Mouse (Mus musculus) C2C12 (cell line): ENCODE measurements around the gene Fam107b. TPM values are rescaled to one million over a fixed set of nuclear protein-coding genes. Genes with fewer than 3 reads are reported as not detected.

ENCODE experiments used
- H3K27me3 ChIP-seq: one replicate; pipeline ENCODE4 v1.6.1; 2011; ENCODE audit not compliant: control insufficient read depth, insufficient read depth, insufficient read length
- H3K36me3 ChIP-seq: one replicate; pipeline ENCODE4 v1.6.1; 2011; ENCODE audit not compliant: control insufficient read depth, insufficient read depth
- H3K4me3 ChIP-seq: one replicate; pipeline ENCODE4 v1.5.1; 2011; ENCODE audit warnings: mild to moderate bottlenecking, control low read depth; ENCODE audit not compliant: poor library complexity, insufficient read depth, severe bottlenecking
- H3K79me2 ChIP-seq: one replicate; pipeline ENCODE4 v1.6.1; 2011; ENCODE audit not compliant: control insufficient read depth, insufficient read depth
- H3K79me3 ChIP-seq: one replicate; pipeline ENCODE4 v1.6.1; 2011; ENCODE audit warnings: low read depth, control low read depth
- H3ac ChIP-seq: one replicate; pipeline ENCODE3; 2011; ENCODE audit warnings: low read depth; ENCODE audit not compliant: control insufficient read depth, insufficient read length
- CEBPB ChIP-seq: IDR thresholded peaks from one replicate; pipeline ENCODE4 v1.6.1; 2011; ENCODE audit warnings: low read depth, mild to moderate bottlenecking, control low read depth, moderate library complexity
- CTCF ChIP-seq: IDR thresholded peaks from one replicate; pipeline ENCODE4 v1.5.1; 2011; ENCODE audit not compliant: control insufficient read depth, insufficient read depth, insufficient read length
- FOSL1 ChIP-seq: IDR thresholded peaks from one replicate; pipeline ENCODE4 v1.8.0; 2011; ENCODE audit warnings: mild to moderate bottlenecking, low read length; ENCODE audit not compliant: poor library complexity, insufficient read depth, severe bottlenecking
- MAX ChIP-seq: IDR thresholded peaks from one replicate; pipeline ENCODE4 v1.6.1; 2011; ENCODE audit warnings: mild to moderate bottlenecking, control low read depth
- MYOD1 ChIP-seq: IDR thresholded peaks from one replicate; pipeline ENCODE4 v1.6.1; 2011; ENCODE audit warnings: low read depth; ENCODE audit not compliant: control insufficient read depth, insufficient read length
- MYOG ChIP-seq: IDR thresholded peaks from one replicate; pipeline ENCODE4 v1.6.1; 2011; ENCODE audit not compliant: control insufficient read depth, insufficient read length; ENCODE audit errors: extremely low read depth
- USF1 ChIP-seq: IDR thresholded peaks from one replicate; pipeline ENCODE4 v1.6.1; 2011; ENCODE audit warnings: low read depth, mild to moderate bottlenecking, control low read depth, moderate library complexity
- polyA plus RNA-seq: library from polyadenylated mRNA; unstranded; fragments of >200 nt; fragmentation: generic; extraction: Trizol; gene quantifications from one replicate; pipeline ENCODE4 v1.2.1, GENCODE M21; 2012; ENCODE audit warnings: missing spikeins

Fam107b gene
- polyA plus RNA-seq, 1 experiment, result 16.6 TPM

- TF ChIP-seq MYOG, result no peak
- no peak for TF ChIP-seq USF1
- no peak for TF ChIP-seq CEBPB
- TF ChIP-seq MYOD1, result no peak
- TF ChIP-seq FOSL1, result no peak
- TF ChIP-seq CTCF, result no peak
- no peak for TF ChIP-seq MAX
- H3K79me3 ChIP-seq, result no peaks in the 10 kb centered on the region
- H3ac ChIP-seq, result no peak overlapping the region
- no peaks in the 10 kb centered on the region for H3K79me2 ChIP-seq
- no peaks in the 10 kb centered on the region for H3K27me3 ChIP-seq
- no peaks in the 10 kb centered on the region for H3K36me3 ChIP-seq
- no peak overlapping the region for H3K4me3 ChIP-seq
Measured at GRCm38 (mm10) chr2:3570606-3571005, 318 bp downstream of the Fam107b start.

GRCm38 (mm10) chr2:3573883-3574282 lies 3.6 kb downstream of the Fam107b start:
- Histone ChIP-seq H3ac (no peak overlapping the region), H3K79me3 (no peaks in the 10 kb centered on the region), H3K4me3 (no peak overlapping the region), H3K79me2 (no peaks in the 10 kb centered on the region), H3K36me3 (no peaks in the 10 kb centered on the region), H3K27me3 (no peaks in the 10 kb centered on the region)
- TF ChIP-seq MYOD1 (no peak), CTCF (no peak), MAX (no peak), FOSL1 (no peak), MYOG (no peak), CEBPB (no peak), USF1 (no peak)

GRCm38 (mm10) chr2:3575140-3575539 lies 4.9 kb downstream of the Fam107b start:
- no peak for TF ChIP-seq CTCF
- TF ChIP-seq FOSL1, result no peak
- TF ChIP-seq CEBPB, result no peak
- no peak for TF ChIP-seq MAX
- no peak for TF ChIP-seq MYOG
- TF ChIP-seq USF1, result no peak
- TF ChIP-seq MYOD1, result no peak
- Histone ChIP-seq H3K79me2 (no peaks in the 10 kb centered on the region), H3K79me3 (no peaks in the 10 kb centered on the region), H3K27me3 (no peaks in the 10 kb centered on the region), H3ac (no peak overlapping the region), H3K4me3 (no peak overlapping the region), H3K36me3 (no peaks in the 10 kb centered on the region)

- Histone ChIP-seq H3K79me2 (no peaks in the 10 kb centered on the region), H3K27me3 (no peaks in the 10 kb centered on the region), H3K4me3 (no peak overlapping the region), H3K79me3 (no peaks in the 10 kb centered on the region), H3ac (no peak overlapping the region), H3K36me3 (no peaks in the 10 kb centered on the region)
- TF ChIP-seq CEBPB, result no peak
- TF ChIP-seq MAX, result no peak
- no peak for TF ChIP-seq FOSL1
- TF ChIP-seq CTCF, result no peak
- TF ChIP-seq MYOD1, result no peak
Measured at GRCm38 (mm10) chr2:3576346-3576745, 6.1 kb downstream of the Fam107b start.

GRCm38 (mm10) chr2:3577216-3577615 lies 6.9 kb downstream of the Fam107b start:
- H3K4me3 ChIP-seq, result no peak overlapping the region
- H3K27me3 ChIP-seq, result no peaks in the 10 kb centered on the region
- TF ChIP-seq FOSL1 (no peak), MAX (no peak), CEBPB (no peak), MYOG (no peak), USF1 (no peak), MYOD1 (no peak), CTCF (no peak)
- H3K36me3 ChIP-seq, result no peaks in the 10 kb centered on the region
- H3K79me3 ChIP-seq, result no peaks in the 10 kb centered on the region
- H3K79me2 ChIP-seq, result no peaks in the 10 kb centered on the region
- H3ac ChIP-seq, result no peak overlapping the region

- TF ChIP-seq MYOG (no peak), MYOD1 (no peak), USF1 (no peak), CEBPB (no peak), CTCF (no peak), MAX (no peak), FOSL1 (no peak)
- H3K27me3 ChIP-seq, result no peaks in the 10 kb centered on the region
- H3K79me3 ChIP-seq, result no peaks in the 10 kb centered on the region
- no peaks in the 10 kb centered on the region for H3K36me3 ChIP-seq
- no peak overlapping the region for H3K4me3 ChIP-seq
- no peak overlapping the region for H3ac ChIP-seq
- H3K79me2 ChIP-seq, result no peaks in the 10 kb centered on the region
Measured at GRCm38 (mm10) chr2:3578180-3578902, 8.1 kb downstream of the Fam107b start.
